ENCODE assay signal across 25 mouse cellular contexts in the genomic region with DNA sequence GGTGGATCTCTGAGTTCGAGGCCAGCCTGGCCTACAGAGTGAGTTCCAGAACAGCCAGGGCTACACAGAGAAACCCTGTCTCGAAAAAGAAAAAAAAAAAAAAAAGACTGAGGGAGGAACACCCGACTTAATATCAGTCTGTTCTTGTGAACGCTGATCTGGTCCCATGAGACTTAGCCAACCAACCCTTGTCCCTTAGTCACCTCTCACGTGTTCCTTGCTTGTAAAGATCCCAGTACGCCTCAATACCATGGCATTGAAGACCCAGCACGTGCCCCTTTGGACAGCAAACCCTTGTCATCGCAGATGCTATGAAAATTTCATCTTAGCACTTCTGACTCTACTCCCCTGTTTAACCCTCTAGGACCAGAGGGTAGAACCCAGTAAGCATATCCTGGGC. TPM values are rescaled to one million over a fixed set of nuclear protein-coding genes. Genes with fewer than 3 reads are reported as not detected.
DNase-seq lines count a peak whose midpoint lies in the region; ATAC-seq and TF ChIP-seq lines count a peak whose summit lies in the region.
"Had no signal": no experiment of that assay in that cellular context is flagged by ENCODE, and none has a peak within 500 bp of the region (broad histone marks: within the 10 kb centered on the region; RNA-seq: fewer than 3 reads in every experiment).

No protein-coding gene starts in this region.

- TF ChIP-seq CTCF in kidney, adult 2 months (conservative IDR thresholded peaks at IDR 0.05; ENCODE audit: insufficient read depth, insufficient read length, low read depth, low read length), result no peak
- TF ChIP-seq CTCF in liver, embryonic 14.5 days (IDR thresholded peaks at IDR 0.05; ENCODE audit: low read depth), result no peak
- no peak for TF ChIP-seq CTCF in liver, postnatal 0 days (IDR thresholded peaks at IDR 0.05; ENCODE audit: low read depth)

- no peak for TF ChIP-seq POLR2A in kidney, adult 2 months (IDR thresholded peaks at IDR 0.05; ENCODE audit: low read depth, low read length)

- no peak for TF ChIP-seq EP300 in liver, embryonic 14.5 days (IDR thresholded peaks at IDR 0.05; ENCODE audit: low read depth)
- TF ChIP-seq EP300 in liver, postnatal 0 days (IDR thresholded peaks at IDR 0.05; ENCODE audit: low read depth), result no peak

- H3K4me1 ChIP-seq in kidney, adult 2 months (ENCODE audit: control insufficient read depth, insufficient read depth, low read length), result peaks cover 7% of the 10 kb centered on the region
- peaks cover 5% of the 10 kb centered on the region; the same call in 1 of the 2 replicates for H3K4me1 ChIP-seq in kidney, embryonic 14.5 days (ENCODE audit: control insufficient read depth, insufficient read depth, low read length)
- peaks cover 62% of the 10 kb centered on the region for H3K4me1 ChIP-seq in liver, embryonic 12.5 days
- peaks cover 36% of the 10 kb centered on the region for H3K4me1 ChIP-seq in liver, embryonic 11.5 days (replicated peaks; ENCODE audit: control insufficient read depth, insufficient read depth, low read length)
- peaks cover 47 to 55% of the 10 kb centered on the region in 2 experiments for H3K4me1 ChIP-seq in liver, embryonic 14.5 days (replicated peaks; ENCODE audit: control insufficient read depth in 2 of 2, insufficient read depth in 2 of 2, low read length in 1 of 2)
- peaks cover 28% of the 10 kb centered on the region for H3K4me1 ChIP-seq in liver, postnatal 0 days (ENCODE audit: insufficient read depth)
- H3K4me1 ChIP-seq: embryonic facial prominence, embryonic 10.5 days; embryonic facial prominence, embryonic 12.5 days; forebrain, embryonic 12.5 days had no signal

- H3K27me3 ChIP-seq in kidney, adult 2 months (replicated peaks; ENCODE audit: control insufficient read depth, insufficient read depth, low read length), result no peaks in the 10 kb centered on the region
- H3K27me3 ChIP-seq in kidney, embryonic 14.5 days (ENCODE audit: control insufficient read depth, insufficient read depth, low read length), result no peaks in the 10 kb centered on the region
- H3K27me3 ChIP-seq in liver, embryonic 12.5 days (replicated peaks), result no peaks in the 10 kb centered on the region
- H3K27me3 ChIP-seq in liver, embryonic 11.5 days (replicated peaks; ENCODE audit: control insufficient read depth, insufficient read depth, low read length), result no peaks in the 10 kb centered on the region
- no peaks in the 10 kb centered on the region for H3K27me3 ChIP-seq in liver, embryonic 14.5 days (ENCODE audit: control insufficient read depth, insufficient read depth, low read length)
- no peaks in the 10 kb centered on the region for H3K27me3 ChIP-seq in liver, postnatal 0 days (ENCODE audit: insufficient read depth, low read length)
- H3K27me3 ChIP-seq: CH12.LX; embryonic facial prominence, embryonic 12.5 days; forebrain, embryonic 12.5 days; Patski had no signal

- no peak overlapping the region for H3K9ac ChIP-seq in kidney, embryonic 14.5 days (ENCODE audit: low read depth, low read length)
- no peak overlapping the region for H3K9ac ChIP-seq in liver, embryonic 12.5 days
- no peak overlapping the region for H3K9ac ChIP-seq in liver, embryonic 11.5 days (ENCODE audit: low read depth, low read length)
- no peak overlapping the region for H3K9ac ChIP-seq in liver, embryonic 14.5 days (replicated peaks)
- H3K9ac ChIP-seq in liver, postnatal 0 days (replicated peaks), result no peak overlapping the region
- H3K9ac ChIP-seq: embryonic facial prominence, embryonic 12.5 days; forebrain, embryonic 12.5 days had no signal

- 87% methylated on average over 8 of the region's 8 CpGs for WGBS in kidney, adult 2 months
- 93% methylated on average over 8 of the region's 8 CpGs for WGBS in kidney, embryonic 14.5 days
- 85% methylated on average over 8 of the region's 8 CpGs for WGBS in liver, embryonic 12.5 days (ENCODE audit: insufficient replicate concordance)
- 90% methylated on average over 8 of the region's 8 CpGs for WGBS in liver, embryonic 11.5 days
- 81% methylated on average over 8 of the region's 8 CpGs for WGBS in liver, embryonic 14.5 days (ENCODE audit: insufficient replicate concordance)
- 86% methylated on average over 8 of the region's 8 CpGs for WGBS in liver, postnatal 0 days (ENCODE audit: insufficient replicate concordance)

- peak; percentile 65 for DNase-seq in kidney, adult 2 months
- no peak for DNase-seq in liver, embryonic 11.5 days (ENCODE audit: low spot score)
- no peak for DNase-seq in liver, embryonic 14.5 days (ENCODE audit: low read depth in 3 of 3, low spot score in 3 of 3)
- DNase-seq in liver, postnatal 0 days, result no peak
- DNase-seq in thymus, postnatal 4 days, result no peak
- DNase-seq: adrenal gland, adult 8-10 months; adrenal gland, postnatal 14 days; adrenal gland, postnatal 36 days; B cell, adult 2 months; cerebellum, adult 11-12 months; cerebellum, adult 2 months; cerebellum, adult 9-10 months; cerebellum, postnatal 10 days; cerebellum, postnatal 25 days had no signal

- ATAC-seq in kidney, embryonic 14.5 days (ENCODE audit: low FRiP score, low TSS enrichment), result no peak
- no peak for ATAC-seq in liver, embryonic 12.5 days
- ATAC-seq in liver, embryonic 11.5 days (replicated peaks; ENCODE audit: low FRiP score), result no peak
- no peak for ATAC-seq in liver, embryonic 14.5 days (ENCODE audit: insufficient read depth)
- ATAC-seq in liver, postnatal 0 days, result no peak
- ATAC-seq: activated CD4-positive, CD25-positive, alpha-beta regulatory T cell, adult 4 months; CD4-positive, CD25-positive, alpha-beta regulatory T cell, adult 4 months; forebrain, embryonic 14.5 days; Patski had no signal

- no peaks in the 10 kb centered on the region for H3K9me3 ChIP-seq in kidney, embryonic 14.5 days (ENCODE audit: control insufficient read depth, low read length)
- H3K9me3 ChIP-seq in liver, embryonic 12.5 days (replicated peaks), result no peaks in the 10 kb centered on the region
- H3K9me3 ChIP-seq in liver, embryonic 11.5 days (ENCODE audit: control insufficient read depth, low read length), result no peaks in the 10 kb centered on the region
- no peaks in the 10 kb centered on the region for H3K9me3 ChIP-seq in liver, embryonic 14.5 days (ENCODE audit: control insufficient read depth, low read length)
- no peaks in the 10 kb centered on the region for H3K9me3 ChIP-seq in liver, postnatal 0 days (ENCODE audit: low read length)
- H3K9me3 ChIP-seq: embryonic facial prominence, embryonic 10.5 days; embryonic facial prominence, embryonic 12.5 days; forebrain, embryonic 12.5 days; G1E had no signal

- H3K4me2 ChIP-seq in kidney, embryonic 14.5 days (replicated peaks; ENCODE audit: low read depth, low read length), result no peak overlapping the region
- no peak overlapping the region for H3K4me2 ChIP-seq in liver, embryonic 12.5 days
- H3K4me2 ChIP-seq in liver, embryonic 11.5 days, result no peak overlapping the region
- H3K4me2 ChIP-seq in liver, embryonic 14.5 days (ENCODE audit: low read depth), result no peak overlapping the region
- H3K4me2 ChIP-seq in liver, postnatal 0 days (ENCODE audit: low read depth, low read length), result no peak overlapping the region
- H3K4me2 ChIP-seq: embryonic facial prominence, embryonic 12.5 days; forebrain, embryonic 12.5 days had no signal

- no peak overlapping the region for H3K27ac ChIP-seq in kidney, adult 2 months (ENCODE audit: insufficient read depth, low read depth, low read length)
- no peak overlapping the region for H3K27ac ChIP-seq in kidney, embryonic 14.5 days (ENCODE audit: low read depth, low read length)
- H3K27ac ChIP-seq in liver, embryonic 12.5 days, result peak overlapping the region; percentile 98
- no peak overlapping the region for H3K27ac ChIP-seq in liver, embryonic 11.5 days (ENCODE audit: low read depth, low read length)
- H3K27ac ChIP-seq in liver, embryonic 14.5 days, result peak overlapping the region; percentile 96
- H3K27ac ChIP-seq in liver, postnatal 0 days (ENCODE audit: low read depth), result no peak overlapping the region
- H3K27ac ChIP-seq: embryonic facial prominence, embryonic 10.5 days; embryonic facial prominence, embryonic 12.5 days; forebrain, embryonic 12.5 days had no signal

- no peaks in the 10 kb centered on the region for H3K36me3 ChIP-seq in kidney, adult 2 months (ENCODE audit: control insufficient read depth, insufficient read depth, low read length)
- H3K36me3 ChIP-seq in kidney, embryonic 14.5 days (ENCODE audit: control insufficient read depth, insufficient read depth, low read length), result peaks cover 6% of the 10 kb centered on the region; the same call in 1 of the 2 replicates
- peaks cover 50% of the 10 kb centered on the region for H3K36me3 ChIP-seq in liver, embryonic 12.5 days
- peaks cover 4% of the 10 kb centered on the region; the same call in 1 of the 2 replicates for H3K36me3 ChIP-seq in liver, embryonic 11.5 days (ENCODE audit: control insufficient read depth, insufficient read depth, low read length)
- H3K36me3 ChIP-seq in liver, embryonic 14.5 days (replicated peaks; ENCODE audit: control insufficient read depth, insufficient read depth, low read depth), result peaks cover 26% of the 10 kb centered on the region
- peaks cover 13% of the 10 kb centered on the region for H3K36me3 ChIP-seq in liver, postnatal 0 days (replicated peaks; ENCODE audit: insufficient read depth, low read length)
- H3K36me3 ChIP-seq: forebrain, embryonic 12.5 days; G1E had no signal

- H3K4me3 ChIP-seq in kidney, adult 2 months (ENCODE audit: insufficient read depth, low read depth, low read length), result no peak overlapping the region
- no peak overlapping the region for H3K4me3 ChIP-seq in kidney, embryonic 14.5 days (ENCODE audit: low read length)
- H3K4me3 ChIP-seq in liver, embryonic 12.5 days, result no peak overlapping the region
- H3K4me3 ChIP-seq in liver, embryonic 11.5 days (ENCODE audit: low read depth, low read length), result no peak overlapping the region
- H3K4me3 ChIP-seq in liver, embryonic 14.5 days (ENCODE audit: insufficient read depth in 1 of 2, low read depth in 2 of 2, low read length in 2 of 2), result no peak overlapping the region
- H3K4me3 ChIP-seq in liver, postnatal 0 days (ENCODE audit: low read depth, low read length), result no peak overlapping the region
- H3K4me3 ChIP-seq: embryonic facial prominence, embryonic 10.5 days; embryonic facial prominence, embryonic 12.5 days; forebrain, embryonic 12.5 days had no signal

RNA-seq across cellular contexts. Expression of gene Tmem120b, which starts 28.1 kb away (rescaled TPM):
- 9.9 and 12.7 TPM in 2 replicates for polyA plus RNA-seq in kidney, adult 2 months (2012; rRNA removed)
- polyA plus RNA-seq in kidney, embryonic 14.5 days (2014; fragmentation: Nextera tagmentation; extraction: Ambion mirVana), result 12.0 and 13.1 TPM in 2 replicates
- 28.2 and 30.3 TPM in 2 replicates for polyA plus RNA-seq in liver, embryonic 12.5 days (2016; fragmentation: Nextera tagmentation; extraction: Ambion mirVana)
- 24.3 and 24.8 TPM in 2 replicates for polyA plus RNA-seq in liver, embryonic 11.5 days (2014; fragmentation: Nextera tagmentation; extraction: Ambion mirVana)
- 17.7 and 19.0 TPM in 2 replicates for polyA plus RNA-seq in liver, embryonic 14.5 days (2012; rRNA removed)
- 18.0 and 18.1 TPM in 2 replicates for polyA plus RNA-seq in liver, embryonic 14.5 days (2014; fragmentation: Nextera tagmentation; extraction: Ambion mirVana)
- polyA plus RNA-seq in liver, postnatal 0 days (2015; fragmentation: Nextera tagmentation; extraction: Ambion mirVana), result 12.0 and 12.8 TPM in 2 replicates

RNA-seq across cellular contexts. Expression of gene Rhof, which starts 36.2 kb away (rescaled TPM):
- 12.1 and 13.4 TPM in 2 replicates for polyA plus RNA-seq in kidney, adult 2 months (2012; rRNA removed)
- 2.0 and 3.2 TPM in 2 replicates for polyA plus RNA-seq in kidney, embryonic 14.5 days (2014; fragmentation: Nextera tagmentation; extraction: Ambion mirVana)
- 3.9 and 4.8 TPM in 2 replicates for polyA plus RNA-seq in liver, embryonic 12.5 days (2016; fragmentation: Nextera tagmentation; extraction: Ambion mirVana)
- 4.6 and 4.8 TPM in 2 replicates for polyA plus RNA-seq in liver, embryonic 11.5 days (2014; fragmentation: Nextera tagmentation; extraction: Ambion mirVana)
- polyA plus RNA-seq in liver, embryonic 14.5 days (2012; rRNA removed), result 1.8 and 2.1 TPM in 2 replicates
- polyA plus RNA-seq in liver, embryonic 14.5 days (2014; fragmentation: Nextera tagmentation; extraction: Ambion mirVana), result 2.5 and 2.6 TPM in 2 replicates
- polyA plus RNA-seq in liver, postnatal 0 days (2015; fragmentation: Nextera tagmentation; extraction: Ambion mirVana), result 2.1 and 2.4 TPM in 2 replicates

RNA-seq across cellular contexts. Expression of gene Setd1b, which starts 45.7 kb away (rescaled TPM):
- 6.7 and 8.8 TPM in 2 replicates for polyA plus RNA-seq in kidney, adult 2 months (2012; rRNA removed)
- 16.6 and 16.7 TPM in 2 replicates for polyA plus RNA-seq in kidney, embryonic 14.5 days (2014; fragmentation: Nextera tagmentation; extraction: Ambion mirVana)
- 6.0 and 6.1 TPM in 2 replicates for polyA plus RNA-seq in liver, embryonic 12.5 days (2016; fragmentation: Nextera tagmentation; extraction: Ambion mirVana)
- polyA plus RNA-seq in liver, embryonic 11.5 days (2014; fragmentation: Nextera tagmentation; extraction: Ambion mirVana), result 7.9 and 9.6 TPM in 2 replicates
- polyA plus RNA-seq in liver, embryonic 14.5 days (2012; rRNA removed), result 2.3 and 2.7 TPM in 2 replicates
- polyA plus RNA-seq in liver, embryonic 14.5 days (2014; fragmentation: Nextera tagmentation; extraction: Ambion mirVana), result 3.3 and 4.3 TPM in 2 replicates
- polyA plus RNA-seq in liver, postnatal 0 days (2015; fragmentation: Nextera tagmentation; extraction: Ambion mirVana), result 3.6 and 4.3 TPM in 2 replicates

RNA-seq across cellular contexts. Expression of gene Morn3, which starts 49.5 kb away (rescaled TPM):
- 0.06 and 0.08 TPM in 2 replicates for polyA plus RNA-seq in kidney, adult 2 months (2012; rRNA removed)
- polyA plus RNA-seq in kidney, embryonic 14.5 days (2014; fragmentation: Nextera tagmentation; extraction: Ambion mirVana), result 1.3 and 1.7 TPM in 2 replicates
- not detected in 2 replicates for polyA plus RNA-seq in liver, embryonic 12.5 days (2016; fragmentation: Nextera tagmentation; extraction: Ambion mirVana)
- polyA plus RNA-seq in liver, embryonic 11.5 days (2014; fragmentation: Nextera tagmentation; extraction: Ambion mirVana), result not detected in 2 replicates
- polyA plus RNA-seq in liver, embryonic 14.5 days (2012; rRNA removed), result not detected in 2 replicates
- polyA plus RNA-seq in liver, embryonic 14.5 days (2014; fragmentation: Nextera tagmentation; extraction: Ambion mirVana), result not detected in 2 replicates
- not detected in 2 replicates for polyA plus RNA-seq in liver, postnatal 0 days (2015; fragmentation: Nextera tagmentation; extraction: Ambion mirVana)
- polyA plus RNA-seq: embryonic facial prominence, embryonic 10.5 days; embryonic facial prominence, embryonic 12.5 days; G1E had no signal

Comparison
In these comparisons a context has a peak if more than half of its experiments do, and no peak if none do; other contexts are left out.
1. H3K27ac ChIP-seq: peak in liver, embryonic 12.5 days (single experiment) and liver, embryonic 14.5 days (single experiment); none in kidney, adult 2 months (single experiment), kidney, embryonic 14.5 days (single experiment), liver, embryonic 11.5 days (single experiment) and liver, postnatal 0 days (single experiment).